Mouse (Mus musculus): ENCODE results near the gene Ugt1a5.

Gene Ugt1a5

DNA sequence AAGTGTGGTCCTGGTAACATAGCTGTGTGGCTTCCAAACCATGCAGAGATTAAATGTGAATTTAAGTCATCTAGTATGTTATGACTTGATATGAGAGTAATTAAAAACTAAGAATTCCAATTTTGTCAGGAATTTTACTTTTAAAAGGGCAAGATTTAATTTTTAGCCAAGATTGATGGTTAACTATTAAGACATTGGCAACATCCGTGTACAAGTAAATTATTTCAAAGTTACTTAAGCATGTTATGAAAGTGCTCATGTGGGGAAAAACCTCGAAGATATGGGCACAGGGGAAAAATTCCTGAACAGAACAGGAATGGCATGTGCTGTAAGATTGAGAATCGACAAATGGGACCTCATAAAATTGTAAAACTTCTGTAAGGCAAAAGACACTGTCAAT, 31.6 kb downstream of the Ugt1a5 start:
- DNase-seq (ENCODE audit: low spot score in 2 of 2), result no peak

DNA sequence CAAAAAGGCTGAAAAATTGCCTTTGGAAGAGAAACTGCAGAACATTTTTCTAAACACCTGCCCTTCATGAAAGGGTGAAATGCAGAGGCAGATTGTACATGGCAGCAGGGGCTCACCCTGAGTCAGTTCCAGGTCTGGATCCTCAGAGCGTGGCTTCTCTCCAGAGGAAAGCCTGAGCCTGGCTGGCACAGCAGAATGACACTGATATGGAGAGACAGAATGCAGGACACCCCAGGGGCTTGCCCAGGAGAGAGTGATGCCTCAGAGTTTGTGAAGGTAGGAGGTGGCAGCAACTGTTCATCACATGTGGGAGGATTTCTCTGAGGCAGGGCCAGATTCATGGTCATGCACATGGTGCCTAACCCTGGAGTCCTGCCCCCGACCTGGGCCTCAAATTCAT, 34.2 kb downstream of the Ugt1a5 start:
- DNase-seq (ENCODE audit: low spot score in 2 of 2), result no peak

DNA sequence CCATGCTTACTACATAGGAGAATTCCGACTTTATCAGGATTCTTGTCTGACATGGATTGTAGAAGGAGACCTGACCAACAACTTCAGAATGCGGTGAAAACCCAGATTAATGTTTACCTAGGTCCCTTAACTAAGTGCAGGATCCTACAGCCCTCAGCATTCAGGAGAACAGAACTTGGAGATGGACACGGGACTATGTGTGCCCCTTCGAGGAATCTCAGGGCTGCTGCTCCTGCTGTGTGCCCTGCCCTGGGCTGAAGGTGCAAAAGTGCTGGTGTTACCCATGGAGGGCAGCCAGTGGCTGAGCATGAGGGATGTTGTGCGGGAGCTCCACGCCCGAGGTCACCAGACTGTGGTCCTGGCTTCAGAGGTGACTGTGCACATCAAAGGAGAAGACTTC, 34.6 kb downstream of the Ugt1a5 start, which contains the start of gene Ugt1a2:
Gene Ugt1a2 (plus strand): TSS at position 146 of the 400 bp plus-strand sequence.
- DNase-seq (ENCODE audit: low spot score in 2 of 2), result no peak

DNA sequence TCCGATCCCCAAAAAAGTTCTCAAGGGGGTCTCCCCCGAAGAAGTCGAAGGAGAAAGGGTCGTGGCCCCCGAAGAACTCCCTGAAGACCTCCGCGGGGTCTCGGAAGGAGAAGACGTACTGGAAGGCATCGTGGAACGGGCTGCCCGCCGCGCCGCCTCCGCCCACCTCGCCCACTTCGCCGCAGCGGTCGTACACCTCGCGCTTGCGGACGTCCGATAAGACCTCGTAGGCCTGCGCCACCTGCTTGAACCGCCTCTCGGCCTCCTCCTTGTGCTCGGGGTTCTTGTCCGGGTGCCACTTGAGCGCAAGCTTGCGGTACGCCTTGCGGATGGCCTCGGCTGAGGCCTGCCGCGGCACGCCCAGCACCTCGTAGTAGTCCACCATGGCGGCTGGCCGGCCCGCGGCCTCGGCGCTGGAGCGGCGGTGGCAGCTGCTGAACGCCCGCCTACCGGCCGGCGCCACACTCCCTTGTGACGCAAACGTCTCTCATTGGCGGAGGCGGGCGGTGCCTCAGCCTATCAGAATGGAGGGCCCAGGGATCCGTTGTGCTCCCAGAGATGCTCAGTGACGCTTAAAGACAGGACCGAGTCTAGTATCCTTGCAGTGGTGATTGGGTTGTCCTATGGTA, 39.6 kb downstream of the Ugt1a5 start, which contains the start of gene Dnajb3:
Gene Dnajb3 (minus strand): TSS at position 489 of the 629 bp plus-strand sequence.
- DNase-seq (ENCODE audit: low spot score in 2 of 2), result peak; percentile 71

DNA sequence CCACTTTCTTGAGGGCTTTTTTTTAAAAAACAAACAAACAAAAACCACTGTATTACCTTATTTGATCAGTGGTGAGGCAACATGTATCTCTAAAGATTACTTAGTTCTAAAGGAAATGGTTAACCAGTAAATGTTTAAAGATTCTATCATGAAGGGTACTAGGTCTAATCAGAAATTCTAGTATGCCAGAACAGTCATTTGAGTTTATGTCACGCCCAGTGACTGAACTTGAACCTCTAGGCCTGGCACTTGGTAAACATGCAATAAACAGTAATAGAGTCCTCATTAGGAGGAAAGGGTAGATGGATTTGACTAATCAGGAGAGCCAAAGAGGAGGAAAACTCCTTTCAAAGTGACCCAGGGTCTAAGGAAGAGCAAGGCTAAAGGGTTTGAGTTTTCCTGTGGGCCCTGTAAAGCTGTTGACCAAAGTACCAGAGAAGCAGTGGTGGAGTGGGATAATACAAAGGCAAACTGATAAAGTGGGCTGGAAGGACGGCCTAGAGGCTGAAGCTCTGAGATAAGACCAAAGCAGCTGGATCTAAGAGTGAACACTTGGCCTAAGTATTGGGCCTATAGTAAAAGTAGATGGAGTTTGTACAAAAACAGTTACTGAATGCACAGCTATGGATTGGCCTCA, 41.1 kb downstream of the Ugt1a5 start:
- DNase-seq (ENCODE audit: low spot score in 2 of 2), result peak in 1 of 2 experiments; percentile 28

DNA sequence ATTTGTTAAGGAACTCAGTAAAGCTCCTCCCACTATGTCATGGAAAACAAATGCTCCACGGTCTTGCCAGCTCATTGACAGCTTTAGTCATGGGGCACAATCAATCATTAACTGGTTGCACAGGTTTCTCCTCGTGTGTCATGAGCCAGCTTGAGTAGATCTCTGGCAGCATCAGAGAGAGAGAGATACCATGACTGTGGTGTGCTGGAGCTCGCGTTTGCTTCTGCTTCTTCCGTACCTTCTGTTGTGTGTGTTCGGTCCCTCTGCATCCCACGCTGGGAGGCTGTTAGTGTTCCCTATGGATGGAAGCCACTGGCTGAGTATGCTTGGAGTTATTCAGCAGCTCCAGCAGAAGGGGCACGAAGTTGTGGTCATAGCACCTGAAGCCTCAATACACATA, 46.0 kb downstream of the Ugt1a5 start, which contains the start of gene Ugt1a1:
Gene Ugt1a1 (plus strand): TSS at position 148 of the 400 bp plus-strand sequence.
- peak; percentile 24 to 72 for DNase-seq (ENCODE audit: low spot score in 2 of 2)

DNA sequence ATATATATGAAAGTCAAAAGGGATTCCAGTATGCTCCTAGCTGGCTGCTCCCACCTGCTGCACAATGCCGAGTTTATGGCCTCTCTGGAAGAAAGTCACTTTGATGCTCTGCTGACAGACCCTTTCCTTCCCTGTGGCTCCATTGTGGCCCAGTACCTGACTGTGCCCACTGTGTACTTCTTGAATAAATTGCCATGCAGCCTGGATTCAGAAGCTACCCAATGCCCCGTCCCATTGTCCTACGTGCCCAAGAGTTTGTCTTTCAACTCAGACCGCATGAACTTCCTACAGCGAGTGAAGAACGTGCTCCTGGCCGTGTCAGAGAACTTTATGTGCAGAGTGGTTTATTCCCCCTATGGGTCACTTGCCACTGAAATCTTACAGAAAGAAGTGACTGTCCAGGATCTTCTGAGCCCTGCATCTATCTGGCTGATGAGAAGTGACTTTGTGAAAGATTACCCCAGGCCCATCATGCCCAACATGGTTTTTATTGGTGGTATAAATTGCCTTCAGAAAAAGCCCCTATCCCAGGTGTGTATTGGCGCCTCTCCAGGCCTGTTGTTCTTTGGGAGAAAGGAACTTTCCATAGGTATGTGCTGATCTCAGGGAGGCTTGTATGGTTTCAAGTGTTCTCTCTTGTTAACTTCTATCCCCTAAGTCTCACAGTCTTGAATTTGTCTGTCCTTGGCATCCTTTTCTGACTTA, 46.7 kb downstream of the Ugt1a5 start:
- peak; percentile 23 to 80 for DNase-seq (ENCODE audit: low spot score in 2 of 2)

DNA sequence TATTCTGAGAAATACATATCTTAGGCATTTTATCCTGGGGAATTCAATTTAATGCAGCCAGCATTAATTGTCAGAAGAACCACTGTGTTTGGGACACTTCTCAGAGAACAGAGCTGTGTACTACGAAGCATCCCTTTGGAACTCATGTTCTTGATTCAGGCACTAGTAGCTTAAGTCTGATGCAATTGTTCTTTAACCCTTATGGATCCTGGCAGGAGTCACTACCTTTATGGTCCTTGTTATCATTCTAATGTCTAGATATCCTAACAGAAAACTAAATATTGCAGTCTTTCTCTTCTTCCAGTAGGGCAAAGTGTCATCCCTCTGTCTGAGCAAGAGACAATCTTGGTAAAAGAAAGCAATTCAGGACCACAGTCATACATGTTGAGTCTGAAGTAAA, 47.2 kb downstream of the Ugt1a5 start:
- DNase-seq (ENCODE audit: low spot score in 2 of 2), result peak in 1 of 2 experiments; percentile 42

DNA sequence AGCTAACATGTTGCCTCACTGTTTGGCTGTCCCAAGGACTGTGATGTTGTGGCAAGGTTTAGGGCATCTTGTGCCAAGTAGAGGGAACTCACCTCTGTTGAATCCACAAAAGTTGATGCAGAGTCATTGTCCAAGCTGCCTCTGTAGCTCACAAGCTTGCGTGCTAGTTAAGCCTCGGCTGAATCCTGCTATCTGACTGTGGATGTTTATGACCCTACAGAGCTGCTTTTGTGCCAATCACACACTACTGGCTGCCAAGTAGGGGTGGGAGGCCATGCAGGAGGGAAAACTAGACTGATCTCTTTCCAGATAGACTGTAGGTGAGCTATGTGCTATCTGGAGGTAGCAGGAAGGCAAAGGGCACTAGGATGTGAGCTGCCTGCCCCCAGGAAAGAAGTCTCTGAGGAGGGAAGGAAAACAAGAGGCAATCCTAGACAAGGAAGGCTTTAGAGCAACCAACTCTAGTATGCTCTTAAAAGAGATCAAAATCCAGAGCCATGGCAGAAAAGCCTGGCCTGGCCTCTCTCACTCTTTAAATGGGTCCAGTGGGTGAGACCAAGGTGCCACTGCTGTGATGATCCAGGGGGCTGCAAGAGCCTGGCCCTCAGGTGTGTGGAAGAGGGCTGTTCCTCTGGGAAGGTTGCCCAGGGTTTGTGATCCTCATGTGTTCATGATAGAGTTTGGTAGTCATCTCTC, 48.1 kb downstream of the Ugt1a5 start:
- DNase-seq (ENCODE audit: low spot score in 2 of 2), result peak; percentile 41 to 75

DNA sequence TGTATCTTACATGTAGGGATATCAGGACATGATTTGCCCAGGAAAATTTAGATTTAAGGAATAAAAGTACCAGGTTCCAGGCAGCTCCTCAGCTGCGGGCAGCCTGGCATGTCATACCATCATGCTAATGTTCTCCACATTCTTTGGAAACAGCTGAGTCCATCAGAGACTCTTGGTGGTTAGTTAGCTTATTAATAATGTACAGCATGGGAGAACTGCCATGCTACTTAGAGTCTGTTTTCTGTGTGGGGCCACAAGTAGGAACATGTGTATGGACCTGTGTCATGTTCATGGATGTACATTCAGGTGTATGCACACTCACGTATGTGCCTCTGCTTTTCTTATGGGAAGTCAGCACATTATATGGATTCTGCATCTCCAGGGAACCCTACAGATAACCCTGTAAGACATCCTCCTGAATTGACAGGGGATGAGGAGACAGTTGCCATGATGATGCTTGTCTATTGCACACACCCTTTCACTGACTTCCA, 48.7 kb downstream of the Ugt1a5 start:
- DNase-seq (ENCODE audit: low spot score in 2 of 2), result no peak

DNA sequence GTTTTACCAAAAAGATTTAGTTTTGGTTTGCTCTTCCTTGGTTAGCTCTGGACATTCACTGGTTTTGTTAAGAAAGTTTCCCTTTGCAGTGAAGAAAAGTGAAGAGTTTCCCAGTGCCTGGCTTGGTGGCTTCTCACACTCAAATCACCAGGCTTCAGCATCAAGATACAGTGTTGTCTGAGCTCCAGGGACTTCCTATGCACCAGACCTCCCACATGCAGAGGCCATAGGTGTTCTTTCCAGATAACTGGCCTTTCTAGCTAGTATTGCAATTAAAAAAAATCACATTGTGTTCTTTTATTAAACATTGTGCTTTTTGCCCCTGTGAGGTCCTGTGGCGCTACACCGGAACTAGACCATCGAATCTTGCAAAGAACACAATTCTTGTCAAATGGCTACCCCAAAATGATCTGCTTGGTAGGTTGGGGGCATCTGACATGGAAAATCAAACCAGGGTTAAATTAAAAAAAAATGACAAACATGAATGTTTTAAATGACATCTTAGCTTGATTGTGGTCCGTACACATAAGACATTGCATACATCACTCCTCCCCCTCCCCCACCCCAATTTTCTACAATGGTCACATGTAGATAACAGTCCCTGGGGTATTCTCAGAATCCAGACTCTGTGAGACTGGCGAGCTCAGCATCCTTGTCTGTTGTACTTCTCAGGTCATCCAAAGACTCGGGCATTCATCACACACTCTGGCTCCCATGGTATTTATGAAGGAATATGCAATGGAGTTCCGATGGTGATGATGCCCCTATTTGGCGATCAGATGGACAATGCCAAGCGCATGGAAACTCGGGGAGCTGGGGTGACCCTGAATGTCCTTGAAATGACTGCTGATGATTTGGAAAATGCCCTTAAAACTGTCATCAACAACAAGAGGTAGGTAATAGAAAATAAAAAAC, 49.9 kb downstream of the Ugt1a5 start:
- DNase-seq (ENCODE audit: low spot score in 2 of 2), result peak in 1 of 2 experiments; percentile 64

DNA sequence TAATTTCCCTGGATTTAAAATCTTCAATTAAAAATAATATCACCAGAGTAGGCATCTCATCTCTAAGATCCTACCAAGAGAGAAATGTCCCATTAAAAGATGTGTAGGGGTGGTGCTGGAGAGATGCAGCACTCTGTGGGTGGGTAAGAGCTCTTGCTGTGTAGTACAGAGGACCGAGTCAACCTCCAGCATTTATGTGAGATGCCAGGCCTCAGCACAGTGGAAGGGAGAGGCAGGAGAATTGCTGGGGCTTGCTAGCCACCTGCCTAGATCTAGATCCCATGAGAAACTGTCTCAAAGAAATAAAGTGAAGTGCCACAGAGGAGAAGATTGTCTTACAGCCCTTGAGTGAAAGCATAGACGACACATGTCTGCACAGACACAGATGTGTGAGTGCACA, 50.7 kb downstream of the Ugt1a5 start:
- peak in 1 of 2 experiments; percentile 62 for DNase-seq (ENCODE audit: low spot score in 2 of 2)

DNA sequence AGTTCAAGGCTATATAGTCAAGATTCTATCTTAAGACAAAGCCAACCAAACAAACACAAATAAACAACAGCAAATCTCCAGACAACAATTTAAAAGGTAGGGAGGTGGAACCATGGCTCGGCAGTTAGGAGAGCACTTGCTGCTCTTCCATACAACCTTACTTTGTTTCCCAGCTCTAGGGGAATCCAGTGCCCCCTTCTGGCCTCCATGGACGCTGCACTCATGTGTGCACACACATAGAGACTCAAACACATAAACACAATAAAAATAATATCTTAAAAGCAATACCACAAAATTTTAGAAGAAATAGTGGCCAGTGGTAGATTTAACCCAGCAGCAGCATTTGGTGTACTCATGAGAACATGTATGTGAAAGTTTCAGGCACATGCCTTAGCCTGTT, 51.3 kb downstream of the Ugt1a5 start:
- peak in 1 of 2 experiments; percentile 78 for DNase-seq (ENCODE audit: low spot score in 2 of 2)

DNA sequence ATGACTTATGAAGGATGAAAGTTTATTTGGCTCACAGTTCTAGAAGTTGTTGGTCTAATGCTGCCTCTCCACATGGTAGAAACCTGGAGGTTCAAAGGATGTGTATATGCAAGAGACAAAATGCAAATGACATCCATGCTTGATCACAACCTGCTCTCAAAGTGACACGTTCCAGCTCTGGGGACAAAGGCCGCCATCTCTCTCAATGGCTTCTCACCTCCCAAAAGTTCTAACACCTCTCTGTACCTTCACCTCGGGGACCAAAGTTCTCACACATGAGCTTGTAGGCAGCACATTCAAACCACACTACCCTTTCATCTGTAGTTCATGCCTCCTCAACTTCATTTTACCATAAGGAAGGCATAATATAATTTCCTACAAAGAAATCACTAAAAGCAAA, 51.8 kb downstream of the Ugt1a5 start:
- peak in 1 of 2 experiments; percentile 59 for DNase-seq (ENCODE audit: low spot score in 2 of 2)

DNA sequence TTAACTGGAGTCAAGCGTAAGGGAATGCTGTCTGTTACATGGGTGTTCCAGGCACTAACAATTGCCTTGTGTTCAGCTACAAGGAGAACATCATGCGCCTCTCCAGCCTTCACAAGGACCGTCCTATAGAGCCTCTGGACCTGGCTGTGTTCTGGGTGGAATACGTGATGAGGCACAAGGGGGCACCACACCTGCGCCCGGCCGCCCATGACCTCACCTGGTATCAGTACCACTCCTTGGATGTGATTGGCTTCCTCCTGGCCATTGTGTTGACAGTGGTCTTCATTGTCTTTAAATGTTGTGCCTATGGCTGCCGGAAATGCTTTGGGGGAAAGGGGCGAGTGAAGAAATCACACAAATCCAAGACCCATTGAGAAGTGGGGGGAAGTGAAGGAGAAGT, 52.2 kb downstream of the Ugt1a5 start:
- peak; percentile 37 to 80 for DNase-seq (ENCODE audit: low spot score in 2 of 2)

DNA sequence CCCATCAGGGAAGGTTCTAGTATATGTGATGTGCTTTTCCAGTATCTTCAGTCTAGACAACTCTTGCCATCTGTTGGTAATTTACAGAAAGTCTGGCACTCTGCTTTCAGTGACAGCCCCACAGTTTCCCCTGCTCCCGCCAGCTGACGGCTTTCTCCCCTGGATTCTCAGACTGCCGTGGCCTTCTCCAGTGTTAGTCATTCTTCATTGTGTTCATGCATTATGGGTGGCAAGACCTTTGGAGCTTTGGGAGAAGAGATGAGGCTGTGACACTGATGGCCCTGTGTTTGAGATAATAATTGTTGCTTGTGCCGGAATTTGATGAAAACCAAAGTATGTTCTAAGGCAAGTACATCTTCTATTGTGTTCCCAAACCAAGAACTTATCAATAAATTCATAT, 52.8 kb downstream of the Ugt1a5 start:
- DNase-seq (ENCODE audit: low spot score in 2 of 2), result peak in 1 of 2 experiments; percentile 58

DNA sequence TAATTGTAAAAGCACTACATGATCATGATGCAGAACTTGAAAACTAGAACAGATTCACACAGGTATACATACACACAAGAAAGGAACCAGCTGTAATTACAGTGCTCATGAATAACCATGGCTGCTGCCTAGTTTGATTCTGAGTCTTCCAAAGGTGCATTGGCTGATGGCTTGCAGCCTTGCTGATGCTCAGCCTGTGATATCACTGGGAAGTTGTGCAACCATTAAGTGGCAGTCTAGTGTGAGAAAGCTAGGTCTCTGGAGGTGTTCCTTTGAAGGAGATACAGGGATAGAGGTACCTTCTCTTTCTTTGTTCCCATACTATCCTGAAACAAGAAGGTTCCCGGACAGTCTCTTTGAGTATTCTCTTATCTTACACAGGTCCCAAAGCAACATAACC, 53.2 kb downstream of the Ugt1a5 start:
- DNase-seq (ENCODE audit: low spot score in 2 of 2), result peak in 1 of 2 experiments; percentile 57

DNA sequence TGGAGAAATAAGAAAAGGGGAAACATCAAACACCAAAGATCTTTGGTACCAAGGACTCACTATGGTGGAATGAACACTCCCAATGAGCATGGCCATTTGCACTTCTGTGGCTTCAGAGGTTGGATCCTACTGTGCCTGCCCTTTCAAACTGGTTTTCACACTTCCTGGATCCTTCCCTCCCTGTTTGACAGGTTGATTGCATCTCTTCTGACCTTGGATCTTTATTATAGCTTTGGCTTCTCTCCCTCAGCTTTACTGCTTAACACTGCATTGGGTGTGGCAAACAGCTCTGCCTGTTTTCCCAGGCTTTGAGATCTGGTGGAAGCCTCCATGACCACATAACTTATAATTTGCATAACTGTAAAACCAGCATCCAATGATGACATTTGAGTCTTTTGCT, 54.5 kb downstream of the Ugt1a5 start:
- DNase-seq (ENCODE audit: low spot score in 2 of 2), result peak in 1 of 2 experiments; percentile 63

DNA sequence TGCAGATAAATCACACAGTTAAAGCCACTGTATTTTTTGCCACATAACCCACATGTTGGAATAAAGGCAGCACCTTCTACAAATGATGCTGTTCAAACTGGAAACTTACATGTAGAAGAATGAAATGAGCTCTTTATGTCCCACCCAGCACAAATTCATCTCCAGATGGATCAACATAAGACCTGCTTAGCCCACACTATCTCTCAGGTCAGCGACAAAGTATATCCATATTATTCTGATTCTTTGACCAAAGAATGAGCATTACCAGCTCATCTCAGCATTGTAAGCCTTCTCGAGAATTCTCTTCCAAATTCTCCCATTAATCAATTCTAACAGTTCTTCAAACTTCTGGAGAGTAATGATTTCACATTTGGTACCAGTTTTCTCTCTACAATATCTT, 56.4 kb downstream of the Ugt1a5 start:
- DNase-seq (ENCODE audit: low spot score in 2 of 2), result peak in 1 of 2 experiments; percentile 0

DNA sequence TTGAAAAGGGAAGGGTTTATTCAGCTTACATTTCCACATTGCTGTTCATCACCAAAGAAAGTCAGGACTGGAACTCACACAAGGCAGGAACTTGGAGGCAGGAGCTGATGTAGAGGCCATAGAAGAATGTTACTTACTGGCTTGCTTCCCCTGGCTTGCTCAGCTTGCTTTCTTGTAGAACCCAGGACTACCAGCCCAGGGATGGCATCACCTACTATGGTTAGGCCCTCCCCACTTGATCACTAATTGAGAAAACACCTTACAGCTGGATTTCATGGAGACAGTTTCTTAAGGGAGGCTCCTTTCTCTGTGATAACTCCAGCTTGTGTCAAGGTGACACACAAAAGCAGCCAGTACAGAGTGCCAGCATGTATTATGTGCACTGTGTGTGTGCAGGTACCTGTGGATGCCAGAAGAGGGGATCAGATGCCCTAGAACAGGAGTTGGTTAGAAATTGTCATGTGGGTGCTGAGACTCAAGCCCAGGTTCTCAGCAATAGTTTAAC, 57.3 kb downstream of the Ugt1a5 start:
- DNase-seq (ENCODE audit: low spot score in 2 of 2), result peak in 1 of 2 experiments; percentile 60

Measured in urinary bladder, postnatal 4 days (tissue).